Mouse (Mus musculus) liver, embryonic 16.5 days (tissue): Measurements from ENCODE around the gene Sphkap. TPM values are rescaled to one million over a fixed set of nuclear protein-coding genes. Genes with fewer than 3 reads are reported as not detected.

Experiments used
- ATAC-seq: fragments of 200-750 bp; cut with Nextera tagmentation; 2 replicates; pipeline ENCODE4 v1.8.0; 2017; ENCODE audit warnings: low read depth, mild to moderate bottlenecking, moderate number of reproducible peaks, moderate library complexity
- H3K27ac ChIP-seq: fragments of 300-500 bp; sonication (generic); 2 replicates; pipeline ENCODE4 v1.5.1; 2014; ENCODE audit warnings: mild to moderate bottlenecking, low read length
- H3K27me3 ChIP-seq: fragments of 300-500 bp; sonication (generic); 2 replicates; pipeline ENCODE4 v1.6.1; 2014; ENCODE audit warnings: low read depth, low read length, mixed read lengths; ENCODE audit not compliant: control insufficient read depth, insufficient read depth
- H3K36me3 ChIP-seq: fragments of 300-500 bp; sonication (generic); 2 replicates; pipeline ENCODE4 v1.6.1; 2014; ENCODE audit warnings: mild to moderate bottlenecking; ENCODE audit not compliant: control insufficient read depth, insufficient read depth
- H3K4me1 ChIP-seq: fragments of 300-500 bp; sonication (generic); 2 replicates; pipeline ENCODE4 v1.6.1; 2014; ENCODE audit warnings: low read depth, low read length, mixed read lengths; ENCODE audit not compliant: control insufficient read depth
- H3K4me2 ChIP-seq: fragments of 300-500 bp; sonication (generic); 2 replicates; pipeline ENCODE4 v1.6.1; 2014; ENCODE audit warnings: low read depth, low read length, mixed read lengths
- H3K4me3 ChIP-seq: fragments of 300-500 bp; sonication (generic); 2 replicates; pipeline ENCODE4 v1.5.1; 2014; ENCODE audit warnings: low read depth, mild to moderate bottlenecking, low read length
- H3K9ac ChIP-seq: fragments of 300-500 bp; sonication (generic); 2 replicates; pipeline ENCODE4 v1.6.1; 2014; ENCODE audit warnings: low read depth, low read length
- H3K9me3 ChIP-seq: fragments of 300-500 bp; sonication (generic); replicated peaks from 2 replicates; pipeline ENCODE4 v1.6.1; 2016; ENCODE audit warnings: low read length; ENCODE audit not compliant: control insufficient read depth
- WGBS: fragments of 180-500 bp; shearing (Covaris S2); extraction: QIAGEN DNeasy Blood & Tissue Kit; methylation state at CpG from one replicate; pipeline ENCODE4 v1.1.7; 2014; ENCODE audit not compliant: insufficient replicate concordance; 5-methylcytosine and 5-hydroxymethylcytosine counted together
- polyA plus RNA-seq: library from polyadenylated mRNA; unstranded; fragments of >200 nt; fragmentation: Nextera tagmentation; extraction: Ambion mirVana; gene quantifications from 2 replicates; pipeline ENCODE4 v1.2.1, GENCODE M21; 2015

Sphkap gene
- 0.02 TPM in 1 of 2 replicates, not detected in the other for polyA plus RNA-seq

DNA sequence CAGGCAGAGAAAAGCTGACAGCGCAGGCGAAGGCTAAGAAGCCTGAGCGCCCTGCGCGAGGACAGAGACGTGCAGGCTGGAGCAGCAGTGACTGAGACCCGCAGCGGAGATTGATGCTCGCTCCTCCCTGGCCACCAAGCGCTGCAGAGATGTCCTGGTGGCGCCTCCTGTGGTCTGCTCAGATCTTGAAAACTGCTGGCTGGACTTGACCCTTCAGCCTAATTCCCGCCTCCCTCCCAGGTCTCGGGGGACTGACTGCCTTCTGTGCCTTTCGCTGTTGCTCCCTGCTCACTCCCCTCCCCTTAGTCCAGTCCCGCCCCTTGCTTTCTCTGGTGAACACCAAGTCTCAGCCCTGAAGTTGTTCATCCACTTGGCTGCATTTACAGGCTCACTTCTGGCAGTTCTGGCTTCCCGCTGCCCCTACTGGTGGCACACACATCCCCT is at the start of gene Sphkap:
Gene Sphkap, minus strand, starts transcription at position 180 of the 444 bp plus-strand sequence.
- Histone ChIP-seq H3K4me3 (0 out of 2 replicates have a peak within 1 kb of the TSS, but pooled peaks have one; percentile 8), H3K4me1 (no peaks in the 10 kb centered on the region), H3K36me3 (no peaks in the 10 kb centered on the region), H3K27ac (no peak within 1 kb of the TSS), H3K9ac (no peak within 1 kb of the TSS), H3K27me3 (no peaks in the 10 kb centered on the region), H3K4me2 (no peak within 1 kb of the TSS), H3K9me3 (no peaks in the 10 kb centered on the region)
- no peak for ATAC-seq
- WGBS: under 1% methylated on average over 16 of the region's 16 CpGs

- 64% methylated on average over 5 of the region's 5 CpGs for WGBS
- Histone ChIP-seq H3K36me3 (no peaks in the 10 kb centered on the region), H3K4me2 (no peak overlapping the region)
These were observed 43.3 kb upstream of the Sphkap start for GRCm38 (mm10) chr1:83451291-83451690.

DNA sequence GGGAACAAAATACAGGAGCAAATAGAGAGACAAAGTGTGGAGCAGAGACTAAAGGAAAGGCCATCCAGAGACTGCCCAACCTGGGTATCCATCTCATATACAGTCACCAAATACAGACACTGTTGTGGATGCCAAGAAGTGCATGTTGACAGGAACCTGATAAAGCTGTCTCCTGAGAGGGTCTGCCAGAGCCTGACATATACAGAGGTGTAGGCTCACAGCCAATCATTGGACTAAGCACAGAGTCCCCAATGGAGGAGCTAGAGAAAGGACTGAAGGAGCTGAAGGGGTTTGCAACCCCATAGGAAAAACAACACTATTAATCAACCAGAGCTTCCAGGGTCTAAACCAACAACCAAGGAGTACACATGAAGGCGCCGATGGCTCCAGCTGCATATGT is 32.4 kb upstream of the Sphkap start:
- Histone ChIP-seq H3K27me3 (no peaks in the 10 kb centered on the region), H3K9ac (no peak overlapping the region), H3K4me3 (no peak overlapping the region), H3K36me3 (no peaks in the 10 kb centered on the region), H3K9me3 (no peaks in the 10 kb centered on the region), H3K27ac (no peak overlapping the region), H3K4me2 (no peak overlapping the region), H3K4me1 (no peaks in the 10 kb centered on the region)
- ATAC-seq: no peak
- 46% methylated on average over 2 of the region's 2 CpGs for WGBS

More at GRCm38 (mm10) chr1:83451291-83451690, 43.3 kb upstream of the Sphkap start:
- Histone ChIP-seq H3K4me1 (no peaks in the 10 kb centered on the region), H3K9me3 (no peaks in the 10 kb centered on the region), H3K27ac (no peak overlapping the region), H3K4me3 (no peak overlapping the region), H3K9ac (no peak overlapping the region), H3K27me3 (no peaks in the 10 kb centered on the region)
- no peak for ATAC-seq

DNA sequence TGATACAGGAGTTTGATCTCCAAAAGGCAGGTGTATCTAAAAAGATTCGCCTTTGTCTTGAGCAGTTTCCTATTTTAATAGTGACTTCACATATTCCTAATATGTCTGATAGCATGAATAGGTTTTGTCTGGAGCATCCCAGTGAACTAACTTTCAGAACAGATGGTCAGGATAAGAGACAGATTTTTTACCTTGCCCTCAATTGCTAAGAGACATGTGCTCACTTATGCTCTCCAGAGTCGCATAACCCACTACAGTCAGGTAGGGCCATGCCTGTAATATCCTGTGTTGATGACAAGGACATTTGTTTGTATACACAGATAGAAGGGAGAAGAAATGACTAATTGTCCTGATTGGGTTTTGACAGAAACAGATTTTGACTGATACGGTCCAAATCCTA is 25.9 kb upstream of the Sphkap start:
- Histone ChIP-seq H3K9ac (no peak overlapping the region), H3K27me3 (no peaks in the 10 kb centered on the region), H3K4me3 (no peak overlapping the region), H3K27ac (no peak overlapping the region), H3K36me3 (no peaks in the 10 kb centered on the region), H3K4me1 (no peaks in the 10 kb centered on the region), H3K4me2 (no peak overlapping the region), H3K9me3 (no peaks in the 10 kb centered on the region)
- 71% methylated on average over 3 of the region's 3 CpGs for WGBS
- ATAC-seq: no peak

DNA sequence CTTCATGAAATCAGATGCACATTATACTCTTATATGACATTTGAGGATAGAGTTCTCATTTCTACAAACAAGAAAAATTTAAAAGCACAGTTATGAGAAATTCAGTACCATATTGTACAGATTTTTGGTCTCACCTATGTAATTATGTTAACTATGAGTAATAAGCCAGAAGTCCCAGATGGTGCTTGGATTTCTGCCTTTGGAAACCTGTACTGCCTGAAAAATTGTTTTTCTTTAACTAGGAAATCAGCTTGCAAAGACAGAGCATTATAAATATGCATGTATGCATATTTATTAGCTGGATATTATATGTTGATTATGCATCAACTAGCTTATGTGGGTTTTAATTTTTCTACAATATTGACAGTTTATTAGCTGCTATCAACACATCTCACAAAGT is 21.9 kb upstream of the Sphkap start:
- H3K4me2 ChIP-seq: no peak overlapping the region
- H3K36me3 ChIP-seq: no peaks in the 10 kb centered on the region
- no peaks in the 10 kb centered on the region for H3K27me3 ChIP-seq
- H3K9ac ChIP-seq: no peak overlapping the region
- no peak for ATAC-seq
- H3K9me3 ChIP-seq: no peaks in the 10 kb centered on the region
- no peak overlapping the region for H3K27ac ChIP-seq
- H3K4me1 ChIP-seq: no peaks in the 10 kb centered on the region
- no peak overlapping the region for H3K4me3 ChIP-seq

DNA sequence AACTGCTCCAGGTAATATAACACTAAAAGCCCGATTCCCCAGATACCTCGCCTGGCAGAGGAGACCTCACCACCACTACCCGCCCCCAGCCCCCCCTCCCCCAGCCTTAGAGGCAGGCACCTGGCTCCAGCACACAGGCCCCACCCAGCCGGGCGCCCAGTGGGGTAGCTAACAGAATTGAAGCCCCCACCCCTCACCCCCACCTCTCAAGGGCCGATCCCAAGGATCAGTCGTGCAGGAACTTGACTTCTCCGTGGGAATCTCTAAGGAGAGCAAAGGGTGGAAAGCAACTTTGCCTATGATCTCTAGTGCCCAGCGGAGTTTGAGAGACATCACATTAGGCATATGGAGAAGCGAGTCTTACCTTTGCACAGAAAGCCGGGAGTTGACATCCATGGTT is 384 bp downstream of the Sphkap start:
- no peaks in the 10 kb centered on the region for H3K4me1 ChIP-seq
- no peaks in the 10 kb centered on the region for H3K36me3 ChIP-seq
- H3K9me3 ChIP-seq: no peaks in the 10 kb centered on the region
- no peak overlapping the region for H3K4me2 ChIP-seq
- no peaks in the 10 kb centered on the region for H3K27me3 ChIP-seq
- ATAC-seq: no peak
- no peak overlapping the region for H3K27ac ChIP-seq
- WGBS: 4% methylated on average over 11 of the region's 11 CpGs
- H3K4me3 ChIP-seq: 0 out of 2 replicates have a peak overlapping the region, but pooled peaks have one; percentile 8
- H3K9ac ChIP-seq: no peak overlapping the region

DNA sequence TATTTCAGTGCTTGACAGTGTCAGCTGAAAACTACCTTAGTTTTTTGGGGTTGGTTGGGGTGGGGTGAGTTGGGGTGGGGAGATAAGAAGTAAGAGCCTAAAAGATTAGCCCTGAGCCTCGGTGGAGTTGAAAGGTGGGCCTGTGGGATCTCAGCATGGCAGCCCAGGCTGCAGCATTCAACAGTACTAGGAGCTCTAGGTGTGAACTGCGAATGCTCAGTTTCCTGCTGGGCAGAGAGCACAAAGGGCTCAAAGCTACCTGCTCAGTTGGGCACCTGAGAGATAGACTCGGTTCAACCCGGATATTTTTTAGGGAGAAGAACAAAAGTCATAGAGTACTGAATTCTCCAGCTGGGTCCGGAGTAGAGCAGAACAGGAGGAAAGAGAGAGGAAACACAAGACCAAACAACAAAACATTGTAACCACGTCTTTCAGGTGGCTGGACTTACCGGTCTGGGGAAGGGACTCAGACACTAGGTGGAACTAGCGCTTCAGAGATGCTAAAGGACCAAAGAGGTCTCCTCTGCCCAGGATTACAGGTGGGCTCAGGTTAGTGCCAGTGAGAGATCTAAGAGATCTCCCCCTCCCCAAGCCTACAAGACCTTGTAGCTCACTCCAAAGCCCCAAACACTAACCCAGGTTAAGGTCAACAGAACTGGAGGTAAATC is 984 bp downstream of the Sphkap start:
- no peak overlapping the region for H3K4me2 ChIP-seq
- no peak overlapping the region for H3K9ac ChIP-seq
- H3K4me1 ChIP-seq: no peaks in the 10 kb centered on the region
- WGBS: 7% methylated on average over 8 of the region's 8 CpGs
- H3K9me3 ChIP-seq: no peaks in the 10 kb centered on the region
- H3K4me3 ChIP-seq: no peak overlapping the region
- no peak overlapping the region for H3K27ac ChIP-seq
- H3K27me3 ChIP-seq: no peaks in the 10 kb centered on the region
- no peaks in the 10 kb centered on the region for H3K36me3 ChIP-seq
- no peak for ATAC-seq

- Histone ChIP-seq H3K36me3 (no peaks in the 10 kb centered on the region), H3K9ac (no peak overlapping the region), H3K9me3 (no peaks in the 10 kb centered on the region), H3K4me2 (no peak overlapping the region), H3K4me3 (no peak overlapping the region), H3K4me1 (no peaks in the 10 kb centered on the region), H3K27ac (no peak overlapping the region), H3K27me3 (no peaks in the 10 kb centered on the region)
- 44% methylated on average over 1 of the region's 1 CpGs for WGBS
- ATAC-seq: no peak
These were observed 6.9 kb downstream of the Sphkap start for GRCm38 (mm10) chr1:83401079-83401478.

DNA sequence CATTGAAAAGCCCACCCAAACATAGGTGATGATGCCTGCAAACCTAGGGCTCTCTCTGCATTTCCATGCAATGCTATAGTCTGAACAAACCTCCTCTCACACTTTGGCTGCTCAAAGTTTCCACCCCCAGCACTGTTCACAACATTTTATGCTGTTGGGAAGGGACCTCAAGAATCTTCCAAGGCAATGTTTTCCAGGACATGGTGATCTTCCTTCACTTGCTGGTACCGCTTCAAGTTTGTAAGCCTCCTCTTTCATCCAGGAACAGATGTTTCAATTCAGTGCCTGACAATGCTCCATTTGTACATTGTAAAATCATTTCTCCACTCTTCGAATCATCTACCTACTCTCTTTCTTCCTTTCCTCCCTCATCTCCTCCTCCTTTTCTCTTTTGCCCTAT is 11.7 kb downstream of the Sphkap start:
- WGBS: 74% methylated on average over 2 of the region's 2 CpGs
- no peak for ATAC-seq
- H3K36me3 ChIP-seq: no peaks in the 10 kb centered on the region

More for the DNA sequence above, 11.7 kb downstream of the Sphkap start:
- no peak overlapping the region for H3K4me2 ChIP-seq
- H3K27ac ChIP-seq: no peak overlapping the region
- H3K9ac ChIP-seq: no peak overlapping the region
- no peaks in the 10 kb centered on the region for H3K4me1 ChIP-seq
- no peak overlapping the region for H3K4me3 ChIP-seq
- H3K27me3 ChIP-seq: no peaks in the 10 kb centered on the region
- H3K9me3 ChIP-seq: no peaks in the 10 kb centered on the region
